Mouse (Mus musculus): ENCODE measurements around the gene Olfr1328. TPM values are rescaled to one million over a fixed set of nuclear protein-coding genes. Genes with fewer than 3 reads are reported as not detected.
"Not testable (repeated sequence)": the region's sequence is repeated elsewhere in the genome, so short reads cannot be mapped to it uniquely, and the experiment has no call there.

The Olfr1328 gene
- total RNA-seq (2021): not detected
- long read RNA-seq, experiment 1: 0 reads
- long read RNA-seq, experiment 2: 0 reads

GRCm38 (mm10) chr4:118938512-118938911 lies at the start of gene Olfr1328:
Gene Olfr1328, minus strand, starts transcription at chr4:118938612.
- DNase-seq (ENCODE audit: low spot score in 2 of 2): no peak

- no peak for DNase-seq (ENCODE audit: low spot score in 2 of 2)
Observed at GRCm38 (mm10) chr4:118985291-118985690, 46.9 kb upstream of the Olfr1328 start.

- DNase-seq (ENCODE audit: low spot score in 2 of 2): no peak
Observed at GRCm38 (mm10) chr4:118973281-118973680, 34.9 kb upstream of the Olfr1328 start.

GRCm38 (mm10) chr4:118967711-118968110 lies 29.3 kb upstream of the Olfr1328 start:
- DNase-seq (ENCODE audit: low spot score in 2 of 2): no peak

- DNase-seq (ENCODE audit: low spot score in 2 of 2): no peak
Observed at GRCm38 (mm10) chr4:118961141-118961628, 22.8 kb upstream of the Olfr1328 start, which contains the start of gene Lao1. Gene Lao1, plus strand, starts transcription at chr4:118961578.

GRCm38 (mm10) chr4:118958812-118959211 lies 20.4 kb upstream of the Olfr1328 start:
- DNase-seq (ENCODE audit: low spot score in 2 of 2): no peak

- DNase-seq (ENCODE audit: low spot score in 2 of 2): not testable (repeated sequence)
Observed at GRCm38 (mm10) chr4:118931326-118931725, 7.1 kb downstream of the Olfr1328 start.

- not testable (repeated sequence) for DNase-seq (ENCODE audit: low spot score in 2 of 2)
Observed at GRCm38 (mm10) chr4:118917365-118917764, 21.0 kb downstream of the Olfr1328 start, which contains the start of gene Olfr1329. Gene Olfr1329, minus strand, starts transcription at chr4:118917465.

GRCm38 (mm10) chr4:118901981-118902380 lies 36.4 kb downstream of the Olfr1328 start:
- no peak for DNase-seq (ENCODE audit: low spot score in 2 of 2)

GRCm38 (mm10) chr4:118888297-118888696 lies 50.1 kb downstream of the Olfr1328 start, which contains the start of gene Olfr1330:
Gene Olfr1330, plus strand, starts transcription at chr4:118888597.
- DNase-seq (ENCODE audit: low spot score in 2 of 2): no peak

Other genes starting within 250 kb of the Olfr1328 start
- not detected for gene Olfr1342, start 245.9 kb downstream of the Olfr1328 start, total RNA-seq (2021)
- gene Olfr1341, start 235.1 kb downstream of the Olfr1328 start, total RNA-seq (2021): not detected
- not detected for gene Olfr1340, start 218.5 kb downstream of the Olfr1328 start, total RNA-seq (2021)
- gene Olfr1339, start 206.4 kb downstream of the Olfr1328 start, total RNA-seq (2021): not detected
- gene Olfr1338, start 179.9 kb downstream of the Olfr1328 start, total RNA-seq (2021): not detected
- not detected for gene Olfr1337, start 156.0 kb downstream of the Olfr1328 start, total RNA-seq (2021)
- gene Olfr1335, start 128.7 kb downstream of the Olfr1328 start, total RNA-seq (2021): not detected
- not detected for gene Olfr1333, start 102.3 kb downstream of the Olfr1328 start, total RNA-seq (2021)
- not detected for gene Olfr1331, start 74.0 kb downstream of the Olfr1328 start, total RNA-seq (2021)
- not detected for gene Olfr1330, start 50.0 kb downstream of the Olfr1328 start, total RNA-seq (2021)
- not detected for gene Olfr1329, start 21.1 kb downstream of the Olfr1328 start, total RNA-seq (2021)
- gene Lao1, start 23.0 kb upstream of the Olfr1328 start, total RNA-seq (2021): not detected
- 10 to 100 TPM; 20.9 to 29.3 TPM for gene Slc2a1, start 170.1 kb upstream of the Olfr1328 start, total RNA-seq (2021)
- gene Zfp691, start 235.6 kb upstream of the Olfr1328 start, total RNA-seq (2021): 10 to 100 TPM; 12.0 to 19.4 TPM

Data from adrenal gland, adult 18-20 months (tissue).